Mouse (Mus musculus) lung, postnatal 25 days (tissue): ENCODE measurements at regions not wholly inside any gene's neighbourhood (a gene's known extent, or its start where the extent isn't known, plus 50 kb on each side); places are given as distances from the start of the nearest gene placed in this dataset.

Source experiments
- DNase-seq: peaks from one replicate; pipeline ENCODE4 v3.0.0; 2022; ENCODE audit warnings: low spot score

GRCm38 (mm10) chr5:54254005-54254404 is 255.7 kb downstream of the Stim2 start:
- no peak for DNase-seq

DNA sequence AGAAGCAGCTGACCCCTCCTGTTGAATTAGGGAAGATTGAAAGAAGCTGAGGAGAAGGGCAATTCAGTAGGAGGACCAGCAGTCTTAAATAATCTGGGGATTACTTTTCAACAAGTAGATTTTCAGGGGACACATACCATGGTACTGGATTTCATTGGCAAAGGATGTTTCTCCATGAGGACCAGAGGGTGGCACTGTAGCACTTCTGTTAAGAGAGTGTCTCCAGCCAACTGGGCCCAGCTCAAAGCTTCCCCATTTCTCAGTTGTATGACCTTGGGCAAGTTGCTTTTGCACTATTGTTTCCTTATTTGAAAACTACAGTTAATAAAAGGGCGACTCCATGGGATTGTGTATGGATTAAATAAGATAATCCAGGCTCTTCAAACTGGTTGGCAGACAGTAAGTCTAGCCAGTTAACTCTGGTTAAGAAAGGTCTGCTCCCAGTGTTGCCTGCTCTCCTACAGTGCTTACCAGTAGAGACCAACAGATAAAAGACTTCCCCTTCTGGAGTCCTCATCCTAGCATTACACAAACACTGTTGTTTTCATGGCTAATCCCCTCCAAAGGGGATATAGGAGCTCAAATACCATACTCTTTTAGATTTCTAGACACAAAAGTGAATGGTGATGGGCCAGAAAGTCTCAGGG is 259.9 kb downstream of the Stim2 start:
- DNase-seq, result no peak

GRCm38 (mm10) chr5:54264867-54265434 is 266.7 kb downstream of the Stim2 start:
- no peak for DNase-seq

GRCm38 (mm10) chr5:54267905-54268590 is 269.7 kb downstream of the Stim2 start:
- DNase-seq, result no peak

- DNase-seq, result no peak
These were observed 281.1 kb downstream of the Stim2 start for GRCm38 (mm10) chr5:54279357-54279756.

- DNase-seq, result peak; percentile 3
These were observed 282.4 kb downstream of the Stim2 start for GRCm38 (mm10) chr5:54280670-54281069.

GRCm38 (mm10) chr5:54281121-54281520 is 282.8 kb downstream of the Stim2 start:
- no peak for DNase-seq

- no peak for DNase-seq
These were observed 292.2 kb downstream of the Stim2 start for GRCm38 (mm10) chr5:54290372-54291080.

- no peak for DNase-seq
These were observed 293.6 kb downstream of the Stim2 start for GRCm38 (mm10) chr5:54291940-54292339.

- no peak for DNase-seq
These were observed 315.5 kb downstream of the Stim2 start for GRCm38 (mm10) chr5:54313660-54314279.

DNA sequence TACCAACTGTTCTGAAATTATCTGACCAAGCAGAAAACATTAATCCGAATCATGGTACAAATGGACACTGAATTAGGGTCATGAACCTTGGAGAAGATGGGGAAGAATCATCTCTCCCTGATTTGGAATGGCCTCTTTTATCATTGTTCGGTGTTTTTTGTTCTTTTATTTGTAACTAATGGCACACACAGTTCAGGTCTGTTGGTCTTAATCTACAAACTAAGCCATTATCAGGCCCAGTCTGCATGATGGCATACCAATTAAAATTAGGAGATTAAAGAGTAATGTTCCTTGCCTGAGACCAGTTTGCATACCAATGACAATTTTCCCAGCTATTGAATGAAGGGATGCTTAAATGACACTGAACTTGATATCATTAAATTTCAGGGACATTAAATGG is 332.1 kb downstream of the Stim2 start:
- DNase-seq, result no peak

- no peak for DNase-seq
These were observed 344.7 kb downstream of the Stim2 start for GRCm38 (mm10) chr5:54342976-54343375.

DNA sequence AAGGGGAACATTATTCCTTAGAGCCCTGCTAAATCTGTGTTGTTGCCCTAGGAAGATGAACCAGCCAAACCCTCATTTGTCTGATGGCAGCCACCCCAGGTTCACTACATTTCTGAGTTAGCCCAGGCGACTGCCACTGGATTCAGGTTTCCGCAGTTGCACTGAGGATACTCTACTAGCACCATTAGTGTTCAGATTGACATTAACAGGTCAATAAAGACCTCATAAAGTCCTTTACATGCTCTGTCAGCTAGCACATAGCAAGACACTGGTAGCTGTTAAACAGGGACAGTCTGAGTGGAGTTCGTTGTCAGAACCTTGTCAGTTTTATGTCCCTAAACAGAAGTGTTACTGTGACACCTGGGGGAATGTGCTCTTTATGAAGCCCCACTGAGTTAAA is 345.1 kb downstream of the Stim2 start:
- DNase-seq, result no peak

DNA sequence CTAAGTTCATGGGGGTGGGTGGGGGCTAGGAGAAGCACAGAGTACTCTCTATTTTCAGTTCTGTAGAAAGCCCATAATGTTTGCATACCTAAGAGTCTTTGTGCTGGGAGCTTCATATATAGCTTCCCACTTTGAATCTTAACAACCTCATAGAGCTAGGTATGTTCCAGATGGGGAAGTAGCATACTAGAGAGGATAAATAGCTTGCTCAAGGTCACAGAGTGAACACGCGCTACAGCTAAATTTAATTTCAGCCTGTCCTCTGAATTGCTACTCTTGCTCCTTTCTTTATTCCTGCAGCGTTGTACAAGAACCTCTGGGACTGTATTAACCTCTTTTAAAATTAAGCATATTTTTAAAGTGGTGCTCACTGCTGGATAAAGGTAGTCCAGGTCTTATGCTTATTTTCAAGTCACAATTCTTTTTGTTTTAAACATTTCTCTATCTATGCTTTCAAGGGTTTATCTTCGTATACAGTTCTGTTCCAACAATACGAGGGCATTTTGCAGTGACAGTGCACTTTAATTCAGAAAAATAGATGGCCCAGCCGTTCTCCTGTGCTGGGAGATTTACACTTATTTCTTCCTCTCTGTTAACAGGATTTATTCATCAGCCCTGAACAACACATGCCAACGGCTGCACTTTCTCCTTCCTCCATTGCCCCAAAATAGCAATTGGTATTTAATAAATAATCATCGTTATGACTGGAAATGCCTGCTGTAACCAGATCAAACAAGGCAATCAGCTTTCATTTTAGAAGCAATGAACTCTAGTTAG is 350.7 kb downstream of the Stim2 start:
- DNase-seq, result no peak

DNA sequence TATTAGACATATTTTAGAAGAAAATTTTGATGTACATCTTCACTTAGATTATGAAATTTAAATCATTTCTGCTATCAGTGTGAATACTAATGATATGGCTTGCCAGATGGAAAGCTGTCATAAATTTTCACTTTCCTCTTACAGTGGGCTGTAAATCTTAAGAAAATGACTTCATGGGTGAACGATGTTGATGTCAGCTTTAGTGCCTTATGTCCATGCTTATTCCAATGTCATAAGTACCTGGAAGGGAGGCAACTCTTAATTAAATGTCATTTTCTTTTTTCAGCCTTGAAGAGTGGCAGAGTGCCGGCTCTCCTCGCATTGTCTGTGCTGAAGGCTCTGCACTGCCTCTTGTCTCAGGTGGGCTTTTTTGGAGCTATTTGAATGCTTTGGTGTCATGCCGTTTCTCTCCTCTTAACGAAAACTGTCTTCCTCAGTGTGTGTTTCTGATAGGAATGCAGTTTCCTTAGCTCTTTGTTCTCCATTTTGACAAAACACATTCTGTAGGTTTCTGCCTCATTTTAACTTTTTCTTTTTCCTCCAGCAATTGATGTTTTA is 351.6 kb downstream of the Stim2 start:
- DNase-seq, result no peak

DNA sequence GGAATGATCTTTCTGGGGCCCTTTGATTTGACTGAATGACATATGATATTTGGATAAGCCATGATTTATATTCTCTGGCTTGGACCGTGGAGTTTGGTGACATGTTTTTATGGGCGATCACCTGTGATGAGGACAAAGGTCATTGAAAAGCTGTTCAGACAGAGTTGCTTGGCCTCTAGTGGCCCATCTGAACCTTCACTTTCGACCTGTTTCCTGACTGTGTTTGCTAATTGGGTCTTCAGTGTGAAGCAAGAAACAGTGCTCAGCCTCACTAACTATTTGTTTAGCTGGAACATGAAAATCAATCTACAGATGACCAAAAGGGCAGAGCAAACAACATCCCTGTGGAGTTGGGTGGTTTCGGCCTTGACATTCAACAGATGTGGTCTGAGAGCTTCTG is 357.8 kb downstream of the Stim2 start:
- DNase-seq, result no peak

DNA sequence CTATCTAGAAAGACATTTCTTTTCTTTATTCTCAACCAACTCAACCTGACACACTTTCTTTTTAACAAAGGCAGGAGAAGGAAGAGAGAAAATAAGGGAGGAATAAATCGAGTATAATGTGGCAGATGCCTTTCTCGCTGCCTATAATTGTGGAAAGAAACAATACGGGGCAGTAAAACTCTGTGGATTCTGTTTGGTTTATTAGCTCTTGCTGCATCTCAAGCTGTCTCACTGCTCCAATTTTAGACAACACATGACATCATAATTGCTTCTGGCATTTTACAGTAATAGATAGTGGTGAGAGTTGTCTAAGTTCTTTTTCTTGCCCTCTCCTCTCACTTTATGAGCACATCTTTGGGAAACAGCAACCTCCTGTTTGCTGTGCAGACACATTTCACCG is 359.2 kb downstream of the Stim2 start:
- no peak for DNase-seq

- no peak for DNase-seq
These were observed 359.9 kb downstream of the Stim2 start for GRCm38 (mm10) chr5:54358221-54358620.
